Mouse (Mus musculus) lung, postnatal 0 days (tissue): ENCODE data around the gene Entpd6. TPM values are rescaled to one million over a fixed set of nuclear protein-coding genes. Genes with fewer than 3 reads are reported as not detected.

Experiments used
- ATAC-seq: fragments of 200-750 bp; cut with Nextera tagmentation; 2 replicates; pipeline ENCODE4 v1.8.0; 2017; ENCODE audit warnings: moderate library complexity
- DNase-seq: peaks from one replicate; pipeline ENCODE4 v3.0.0-alpha.2; 2016; ENCODE audit warnings: low spot score
- H3K27ac ChIP-seq: fragments of 300-500 bp; sonication (generic); 2 replicates; pipeline ENCODE4 v1.5.1; 2014; ENCODE audit warnings: antibody characterized with exemption, mild to moderate bottlenecking, low read length, mixed read lengths
- H3K27me3 ChIP-seq: fragments of 300-500 bp; sonication (generic); replicated peaks from 2 replicates; pipeline ENCODE4 v1.6.1; 2014; ENCODE audit warnings: low read length, mixed read lengths; ENCODE audit not compliant: insufficient read depth
- H3K36me3 ChIP-seq: fragments of 300-500 bp; sonication (generic); 2 replicates; pipeline ENCODE4 v1.6.1; 2014; ENCODE audit warnings: low read length, mixed read lengths; ENCODE audit not compliant: insufficient read depth
- H3K4me1 ChIP-seq: fragments of 300-500 bp; sonication (generic); 2 replicates; pipeline ENCODE4 v1.6.1; 2014; ENCODE audit warnings: antibody characterized with exemption, low read depth, low read length, mixed read lengths; ENCODE audit not compliant: insufficient read depth
- H3K4me2 ChIP-seq: fragments of 300-500 bp; sonication (generic); replicated peaks from 2 replicates; pipeline ENCODE4 v1.6.1; 2014; ENCODE audit warnings: low read depth, mild to moderate bottlenecking, low read length, moderate library complexity, mixed read lengths
- H3K4me3 ChIP-seq: fragments of 300-500 bp; sonication (generic); 2 replicates; pipeline ENCODE4 v1.5.1; 2014; ENCODE audit warnings: low read depth, low read length
- H3K9ac ChIP-seq: fragments of 300-500 bp; sonication (generic); replicated peaks from 2 replicates; pipeline ENCODE4 v1.6.1; 2014; ENCODE audit warnings: low read depth, mild to moderate bottlenecking
- H3K9me3 ChIP-seq: fragments of 300-500 bp; sonication (generic); 2 replicates; pipeline ENCODE4 v1.6.1; 2016; ENCODE audit warnings: low read length, mixed read lengths
- CTCF ChIP-seq: IDR thresholded peaks from 2 replicates; pipeline ENCODE4 v1.5.1; 2016; ENCODE audit warnings: antibody characterized with exemption, mild to moderate bottlenecking
- EP300 ChIP-seq: IDR thresholded peaks from 2 replicates; pipeline ENCODE4 v1.6.1; 2016; ENCODE audit warnings: antibody characterized with exemption, mild to moderate bottlenecking, control low read depth
- WGBS: fragments of 180-500 bp; shearing (Covaris S2); extraction: QIAGEN DNeasy Blood & Tissue Kit; methylation state at CpG from one replicate; pipeline ENCODE4 v1.1.7; 2014; 5-methylcytosine and 5-hydroxymethylcytosine counted together
- polyA plus RNA-seq: library from polyadenylated mRNA; unstranded; fragments of >200 nt; fragmentation: Nextera tagmentation; extraction: Ambion mirVana; gene quantifications from 2 replicates; pipeline ENCODE4 v1.2.1, GENCODE M21; 2015

Gene Entpd6
- polyA plus RNA-seq, 1 experiment from 2014 or later, result 10.1 TPM

- H3K4me1 ChIP-seq, result peaks cover 7% of the 10 kb centered on the region; the same call in 1 of the 2 replicates
- H3K27ac ChIP-seq, result peak overlapping the region; percentile 70; the same call in 1 of the 2 replicates
- ATAC-seq (peak; percentile 57), DNase-seq (peak; percentile 89)
- TF ChIP-seq EP300 (peak; percentile 37; the same call in 1 of the 2 replicates), CTCF (no peak)
- no peak overlapping the region for H3K4me3 ChIP-seq
- no peaks in the 10 kb centered on the region for H3K27me3 ChIP-seq
- WGBS, result 70% methylated on average over 4 of the region's 4 CpGs
- no peak overlapping the region for H3K9ac ChIP-seq
- H3K9me3 ChIP-seq, result no peaks in the 10 kb centered on the region
- H3K36me3 ChIP-seq, result no peaks in the 10 kb centered on the region
- no peak overlapping the region for H3K4me2 ChIP-seq
Observed at GRCm38 (mm10) chr2:150766083-150766862, 17.4 kb downstream of the Entpd6 start.

DNA sequence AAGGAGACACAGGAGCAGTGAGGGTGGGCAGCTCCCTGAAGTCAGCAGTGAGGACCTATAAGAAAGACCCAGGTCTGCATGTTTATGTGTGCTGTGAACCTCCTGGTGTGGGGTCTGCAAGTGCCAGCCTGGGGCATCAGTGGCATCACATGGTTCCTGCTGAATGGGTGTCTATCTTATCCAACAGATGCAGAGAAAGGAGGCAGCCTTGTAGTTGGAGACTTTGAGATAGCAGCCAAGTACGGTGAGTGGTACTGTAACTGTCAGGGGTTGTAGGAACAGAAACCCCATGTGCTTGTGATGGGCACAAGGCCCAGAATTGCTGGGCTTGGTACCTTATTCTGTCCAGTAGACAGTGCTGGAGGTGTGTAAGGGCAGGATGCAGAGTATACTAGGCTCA is 19.8 kb downstream of the Entpd6 start:
- H3K36me3 ChIP-seq, result no peaks in the 10 kb centered on the region
- no peak overlapping the region for H3K9ac ChIP-seq
- H3K9me3 ChIP-seq, result no peaks in the 10 kb centered on the region
- TF ChIP-seq CTCF (no peak), EP300 (no peak)
- 60% methylated on average over 1 of the region's 1 CpGs for WGBS
- no peak overlapping the region for H3K4me3 ChIP-seq
- DNase-seq (no peak), ATAC-seq (no peak)
- H3K27ac ChIP-seq, result peak overlapping the region; percentile 90; the same call in 1 of the 2 replicates
- H3K4me2 ChIP-seq, result no peak overlapping the region
- no peaks in the 10 kb centered on the region for H3K27me3 ChIP-seq
- peaks cover 7% of the 10 kb centered on the region; the same call in 1 of the 2 replicates for H3K4me1 ChIP-seq

DNA sequence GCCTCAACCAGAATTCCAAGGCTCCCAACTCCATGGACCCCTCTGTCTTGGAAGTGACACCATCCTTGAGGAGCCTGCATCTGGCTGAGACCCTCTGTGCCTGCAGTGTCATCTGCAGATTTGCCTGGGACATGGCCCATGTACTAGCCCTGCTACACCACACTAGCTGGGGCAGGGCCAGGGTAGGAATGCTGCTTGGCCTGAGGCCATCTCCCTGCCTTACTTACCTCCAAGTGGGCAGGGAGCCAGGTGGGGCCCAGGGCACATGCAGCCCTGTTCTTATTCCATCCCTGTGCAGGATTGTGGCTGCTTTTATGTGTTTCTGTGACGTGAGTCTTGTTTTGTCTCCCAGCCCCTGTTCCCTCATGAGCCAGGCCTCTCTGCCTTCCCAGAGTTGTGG is 21.9 kb downstream of the Entpd6 start:
- no peak overlapping the region for H3K4me2 ChIP-seq
- H3K9me3 ChIP-seq, result no peaks in the 10 kb centered on the region
- 0 out of 2 replicates have a peak overlapping the region, but pooled peaks have one; percentile 3 for H3K9ac ChIP-seq
- no peaks in the 10 kb centered on the region for H3K27me3 ChIP-seq
- H3K4me3 ChIP-seq, result no peak overlapping the region
- H3K27ac ChIP-seq, result peak overlapping the region; percentile 90
- 47% methylated on average over 1 of the region's 1 CpGs for WGBS
- ATAC-seq, result peak; percentile 87
- H3K36me3 ChIP-seq, result no peaks in the 10 kb centered on the region
- peaks cover 7% of the 10 kb centered on the region; the same call in 1 of the 2 replicates for H3K4me1 ChIP-seq
- no peak for TF ChIP-seq CTCF
- peak; percentile 11; the same call in 1 of the 2 replicates for TF ChIP-seq EP300
- peak; percentile 90 for DNase-seq

DNA sequence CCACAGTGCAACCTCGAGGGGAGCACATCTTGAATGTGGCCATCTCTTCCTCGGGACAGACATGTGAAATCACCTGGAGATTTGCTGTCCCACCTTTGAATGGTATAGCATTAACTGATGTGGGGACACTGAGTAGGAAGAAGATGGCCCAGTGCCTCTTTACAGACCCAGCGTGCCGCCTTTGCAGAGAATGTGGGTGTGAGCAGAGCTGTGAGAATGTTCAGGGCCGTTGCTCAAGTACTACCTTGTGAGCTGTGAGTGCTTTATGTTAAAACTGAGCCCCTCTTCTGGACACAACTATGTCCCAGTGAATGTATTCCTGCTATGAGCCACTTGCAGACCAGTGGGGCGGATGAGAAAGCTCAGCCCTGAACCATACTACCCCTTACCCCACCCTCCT is 22.3 kb downstream of the Entpd6 start:
- Histone ChIP-seq H3K4me1 (peaks cover 7% of the 10 kb centered on the region; the same call in 1 of the 2 replicates), H3K4me3 (no peak overlapping the region), H3K4me2 (no peak overlapping the region), H3K36me3 (no peaks in the 10 kb centered on the region), H3K27ac (peak overlapping the region; percentile 90), H3K27me3 (no peaks in the 10 kb centered on the region), H3K9ac (0 out of 2 replicates have a peak overlapping the region, but pooled peaks have one; percentile 3), H3K9me3 (no peaks in the 10 kb centered on the region)
- ATAC-seq (peak; percentile 69), DNase-seq (peak; percentile 51)
- 59% methylated on average over 6 of the region's 6 CpGs for WGBS
- no peak; the same call in 1 of the 2 replicates for TF ChIP-seq EP300
- TF ChIP-seq CTCF, result no peak

GRCm38 (mm10) chr2:150771996-150772395 is 23.2 kb downstream of the Entpd6 start:
- no peak overlapping the region for H3K4me2 ChIP-seq
- no peaks in the 10 kb centered on the region for H3K36me3 ChIP-seq
- no peak overlapping the region for H3K9ac ChIP-seq
- TF ChIP-seq EP300 (no peak), CTCF (no peak)
- H3K27me3 ChIP-seq, result no peaks in the 10 kb centered on the region
- H3K4me1 ChIP-seq, result peaks cover 7% of the 10 kb centered on the region; the same call in 1 of the 2 replicates
- peak overlapping the region; percentile 90 for H3K27ac ChIP-seq
- no peak overlapping the region for H3K4me3 ChIP-seq
- peak; percentile 57 for DNase-seq
- no peaks in the 10 kb centered on the region for H3K9me3 ChIP-seq
- 42% methylated on average over 8 of the region's 8 CpGs for WGBS
- peak; percentile 27 for ATAC-seq

GRCm38 (mm10) chr2:150772466-150773119 is 23.8 kb downstream of the Entpd6 start:
- 67% methylated on average over 10 of the region's 10 CpGs for WGBS
- Histone ChIP-seq H3K4me3 (no peak overlapping the region), H3K4me2 (no peak overlapping the region), H3K9ac (no peak overlapping the region), H3K4me1 (peaks cover 7% of the 10 kb centered on the region; the same call in 1 of the 2 replicates), H3K27ac (peak overlapping the region; percentile 90), H3K27me3 (no peaks in the 10 kb centered on the region), H3K36me3 (no peaks in the 10 kb centered on the region), H3K9me3 (no peaks in the 10 kb centered on the region)
- no peak for TF ChIP-seq CTCF
- no peak for TF ChIP-seq EP300
- ATAC-seq (no peak), DNase-seq (no peak)
